Mouse (Mus musculus) frontal cortex, postnatal 14 days (tissue): Measurements from ENCODE around the gene 0610030E20Rik.
A peak's percentile ranks its signal among the peaks of the same experiment; 100 is the strongest.

Source experiments
- DNase-seq, 2 experiments: peaks; one replicate each; pipeline ENCODE4 v3.0.0; 2022; ENCODE audit warnings: low spot score in 2 of 2

The 0610030E20Rik gene

GRCm38 (mm10) chr6:72347166-72347941, at the start of gene 0610030E20Rik:
Gene 0610030E20Rik (plus strand): TSS chr6:72347317.
- peak in 1 of 2 experiments; percentile 68 for DNase-seq

- DNase-seq: no peak
These were observed 49.3 kb upstream of the 0610030E20Rik start for GRCm38 (mm10) chr6:72297825-72298224.

GRCm38 (mm10) chr6:72302349-72302925, 44.7 kb upstream of the 0610030E20Rik start:
- no peak for DNase-seq

- DNase-seq: no peak
These were observed 43.6 kb upstream of the 0610030E20Rik start for GRCm38 (mm10) chr6:72303510-72303909.

- no peak for DNase-seq
These were observed 34.9 kb upstream of the 0610030E20Rik start for GRCm38 (mm10) chr6:72312198-72312597.

- DNase-seq: no peak
These were observed 33.8 kb upstream of the 0610030E20Rik start for GRCm38 (mm10) chr6:72313124-72313867.

GRCm38 (mm10) chr6:72315384-72315783, 31.7 kb upstream of the 0610030E20Rik start:
- DNase-seq: no peak

GRCm38 (mm10) chr6:72316044-72316443, 31.1 kb upstream of the 0610030E20Rik start:
- no peak for DNase-seq

- no peak for DNase-seq
These were observed 28.7 kb upstream of the 0610030E20Rik start for GRCm38 (mm10) chr6:72318440-72318839.

GRCm38 (mm10) chr6:72319019-72319418, 28.1 kb upstream of the 0610030E20Rik start:
- DNase-seq: peak in 1 of 2 experiments; percentile 45

- DNase-seq: no peak
These were observed 24.2 kb upstream of the 0610030E20Rik start for GRCm38 (mm10) chr6:72322936-72323335.

- no peak for DNase-seq
These were observed 23.2 kb upstream of the 0610030E20Rik start for GRCm38 (mm10) chr6:72323786-72324508.

GRCm38 (mm10) chr6:72326274-72326673, 20.8 kb upstream of the 0610030E20Rik start:
- peak in 1 of 2 experiments; percentile 30 for DNase-seq

GRCm38 (mm10) chr6:72329019-72329418, 18.1 kb upstream of the 0610030E20Rik start:
- DNase-seq: no peak

- DNase-seq: no peak
These were observed 17.0 kb upstream of the 0610030E20Rik start for GRCm38 (mm10) chr6:72330133-72330532.

GRCm38 (mm10) chr6:72333111-72333510, 14.0 kb upstream of the 0610030E20Rik start:
- DNase-seq: no peak

GRCm38 (mm10) chr6:72340481-72340880, 6.6 kb upstream of the 0610030E20Rik start:
- DNase-seq: no peak

- no peak for DNase-seq
These were observed 2.6 kb upstream of the 0610030E20Rik start for GRCm38 (mm10) chr6:72344396-72345073.

GRCm38 (mm10) chr6:72345074-72345567, 2.0 kb upstream of the 0610030E20Rik start, which contains the start of gene Usp39:
Gene Usp39 (minus strand): TSS chr6:72345184.
- DNase-seq: peak; percentile 90 to 93

- no peak for DNase-seq
These were observed 1.5 kb upstream of the 0610030E20Rik start for GRCm38 (mm10) chr6:72345633-72346032.

- DNase-seq: no peak
These were observed 856 bp upstream of the 0610030E20Rik start for GRCm38 (mm10) chr6:72346261-72346660.
